Mouse (Mus musculus) intestine, embryonic 16.5 days (tissue): ENCODE results near the gene Cactin. TPM values are rescaled to one million over a fixed set of nuclear protein-coding genes. Genes with fewer than 3 reads are reported as not detected.

ENCODE experiments used
- ATAC-seq: fragments of 200-750 bp; cut with Nextera tagmentation; 2 replicates; pipeline ENCODE4 v1.8.0; 2017; ENCODE audit warnings: moderate TSS enrichment, moderate library complexity
- H3K27ac ChIP-seq: fragments of 300-500 bp; sonication (generic); 2 replicates; pipeline ENCODE4 v1.5.1; 2014; ENCODE audit warnings: mild to moderate bottlenecking, low read length
- H3K27me3 ChIP-seq: fragments of 300-500 bp; sonication (generic); replicated peaks from 2 replicates; pipeline ENCODE4 v1.6.1; 2014; ENCODE audit warnings: low read length, control low read depth, mixed read lengths; ENCODE audit not compliant: control insufficient read depth, insufficient read depth
- H3K36me3 ChIP-seq: fragments of 300-500 bp; sonication (generic); 2 replicates; pipeline ENCODE4 v1.6.1; 2014; ENCODE audit warnings: low read length, control low read depth; ENCODE audit not compliant: control insufficient read depth, insufficient read depth
- H3K4me1 ChIP-seq: fragments of 300-500 bp; sonication (generic); 2 replicates; pipeline ENCODE4 v1.6.1; 2014; ENCODE audit warnings: low read length, control low read depth, mixed read lengths; ENCODE audit not compliant: control insufficient read depth, insufficient read depth
- H3K4me2 ChIP-seq: fragments of 300-500 bp; sonication (generic); 2 replicates; pipeline ENCODE4 v1.6.1; 2014; ENCODE audit warnings: low read depth, low read length, control low read depth
- H3K4me3 ChIP-seq: fragments of 300-500 bp; sonication (generic); 2 replicates; pipeline ENCODE4 v1.5.1; 2014; ENCODE audit warnings: mild to moderate bottlenecking, low read length
- H3K9ac ChIP-seq: fragments of 300-500 bp; sonication (generic); 2 replicates; pipeline ENCODE4 v1.6.1; 2014; ENCODE audit warnings: low read depth, low read length
- H3K9me3 ChIP-seq: fragments of 300-500 bp; sonication (generic); 2 replicates; pipeline ENCODE4 v1.6.1; 2016; ENCODE audit warnings: low read length, control low read depth; ENCODE audit not compliant: control insufficient read depth
- WGBS: fragments of 180-500 bp; shearing (Covaris S2); extraction: QIAGEN DNeasy Blood & Tissue Kit; methylation state at CpG from one replicate; pipeline ENCODE4 v1.1.7; 2014; 5-methylcytosine and 5-hydroxymethylcytosine counted together
- polyA plus RNA-seq: library from polyadenylated mRNA; unstranded; fragments of >200 nt; fragmentation: Nextera tagmentation; extraction: Ambion mirVana; gene quantifications from 2 replicates; pipeline ENCODE4 v1.2.1, GENCODE M21; 2015

The Cactin gene
- polyA plus RNA-seq, 1 experiment from 2014 or later, result 28.7 TPM

DNA sequence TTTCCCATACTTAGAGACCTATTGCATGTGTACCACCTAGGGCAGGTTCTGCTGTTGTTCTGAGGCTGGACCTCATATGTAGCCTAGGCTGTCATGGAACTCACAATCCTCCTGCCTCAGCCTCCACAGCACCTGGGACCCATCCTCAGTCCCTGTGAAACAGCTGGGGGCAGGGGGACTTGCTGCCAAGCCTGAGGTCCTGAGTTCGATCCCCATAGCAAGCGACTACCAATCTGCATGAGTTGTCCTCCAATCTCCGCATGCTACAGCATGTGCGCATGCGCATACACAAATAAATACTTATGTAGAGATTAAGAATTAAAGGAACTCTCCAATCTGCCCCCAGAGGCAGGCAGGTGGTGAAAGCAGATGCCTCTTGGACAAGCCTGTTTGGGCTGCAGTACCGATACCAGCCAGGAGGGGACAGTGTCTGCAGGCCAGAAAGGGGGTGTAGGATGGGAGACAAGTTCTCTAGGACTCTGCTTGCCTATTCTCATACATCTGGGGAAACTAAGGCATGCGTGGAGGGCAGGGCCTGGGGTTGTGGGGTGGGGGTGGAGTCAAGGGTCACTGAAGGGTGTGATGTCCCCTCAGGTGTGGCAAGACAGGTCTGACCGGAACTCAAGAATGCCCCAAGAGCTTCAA, 33.3 kb upstream of the Cactin start:
- peak overlapping the region; percentile 24; the same call in 1 of the 2 replicates for H3K9ac ChIP-seq

DNA sequence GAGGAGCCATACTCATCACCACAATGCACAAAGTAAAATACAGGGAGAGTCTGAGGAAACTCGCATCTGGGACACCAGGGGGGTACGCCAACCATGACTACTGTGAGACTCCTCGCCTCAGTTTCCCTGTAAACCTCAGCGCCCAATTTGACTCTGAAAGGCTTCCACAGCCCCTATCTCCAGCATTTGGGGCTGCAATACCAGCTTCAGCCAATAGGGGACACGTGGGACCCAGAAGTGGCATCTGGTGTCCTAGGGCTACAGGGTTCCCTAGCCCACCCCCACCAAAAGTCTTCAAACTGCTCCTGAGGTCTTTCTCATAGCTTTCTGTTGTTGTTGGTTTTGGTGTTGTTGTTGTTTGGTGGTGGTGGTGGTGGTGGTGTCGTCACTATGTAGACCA, 32.3 kb upstream of the Cactin start:
- H3K4me3 ChIP-seq, result no peak overlapping the region
- peak overlapping the region; percentile 4 for H3K27ac ChIP-seq
- H3K27me3 ChIP-seq, result peaks cover 10% of the 10 kb centered on the region; the same call in 1 of the 2 replicates
- H3K36me3 ChIP-seq, result no peaks in the 10 kb centered on the region
- H3K4me1 ChIP-seq, result peaks cover 20% of the 10 kb centered on the region
- WGBS, result 43% methylated on average over 6 of the region's 6 CpGs
- H3K9me3 ChIP-seq, result no peaks in the 10 kb centered on the region
- no peak for ATAC-seq
- no peak overlapping the region for H3K4me2 ChIP-seq
- peak overlapping the region; percentile 22; the same call in 1 of the 2 replicates for H3K9ac ChIP-seq

More for the DNA sequence above, 33.3 kb upstream of the Cactin start:
- Histone ChIP-seq H3K27me3 (peaks cover 10% of the 10 kb centered on the region; the same call in 1 of the 2 replicates), H3K27ac (peak overlapping the region; percentile 85), H3K36me3 (no peaks in the 10 kb centered on the region), H3K4me3 (no peak overlapping the region), H3K4me2 (no peak overlapping the region), H3K4me1 (peaks cover 19% of the 10 kb centered on the region), H3K9me3 (no peaks in the 10 kb centered on the region)
- 62% methylated on average over 8 of the region's 8 CpGs for WGBS
- ATAC-seq, result no peak

DNA sequence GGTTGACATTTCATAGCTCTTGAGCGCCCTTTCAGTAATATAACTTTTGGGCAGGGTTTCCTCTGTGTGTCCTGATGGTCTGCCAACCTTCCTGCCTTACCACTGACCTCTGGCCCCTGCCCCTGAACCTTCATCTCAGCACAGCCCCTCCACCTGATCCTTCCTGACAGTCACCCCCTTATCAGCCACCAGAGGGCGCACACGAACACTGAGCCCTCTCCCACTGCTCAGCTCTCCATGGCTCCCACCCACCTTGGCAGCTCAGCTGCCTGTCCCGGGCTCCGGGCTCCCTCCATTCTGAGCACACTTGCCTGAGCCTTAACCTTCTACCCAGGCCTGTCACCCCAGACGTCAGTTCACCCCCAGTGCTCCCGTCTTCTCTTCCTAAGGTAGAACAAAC, 31.6 kb upstream of the Cactin start:
- H3K4me2 ChIP-seq, result peak overlapping the region; percentile 61
- WGBS, result 3% methylated on average over 7 of the region's 7 CpGs
- peak overlapping the region; percentile 73 for H3K9ac ChIP-seq
- H3K36me3 ChIP-seq, result no peaks in the 10 kb centered on the region
- H3K4me1 ChIP-seq, result peaks cover 23% of the 10 kb centered on the region
- H3K9me3 ChIP-seq, result no peaks in the 10 kb centered on the region
- 0 out of 2 replicates have a peak, but pooled peaks have one; percentile 6 for ATAC-seq
- H3K4me3 ChIP-seq, result peak overlapping the region; percentile 55
- H3K27me3 ChIP-seq, result peaks cover 7% of the 10 kb centered on the region; the same call in 1 of the 2 replicates
- H3K27ac ChIP-seq, result peak overlapping the region; percentile 86

DNA sequence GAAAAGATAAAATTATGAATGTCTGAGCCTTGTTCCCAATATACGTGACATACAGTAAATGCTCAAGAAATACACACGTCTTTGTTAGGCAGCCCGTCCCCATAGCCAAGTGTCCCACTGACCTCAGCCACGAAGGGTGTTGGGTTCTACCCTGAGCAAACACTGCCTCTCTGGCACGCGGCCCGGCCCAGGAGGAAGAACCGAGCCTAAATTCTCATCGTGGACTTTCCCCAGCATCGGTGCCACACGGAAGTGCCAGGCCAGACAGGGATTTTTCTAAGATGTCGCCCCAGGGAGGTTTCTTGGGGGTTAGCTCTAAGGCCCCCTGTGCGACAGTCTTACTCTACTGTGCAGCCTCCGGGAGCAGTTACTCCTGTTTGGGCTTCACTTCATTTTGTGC, 31.1 kb upstream of the Cactin start:
- Histone ChIP-seq H3K9ac (peak overlapping the region; percentile 73), H3K9me3 (no peaks in the 10 kb centered on the region), H3K4me2 (peak overlapping the region; percentile 61), H3K4me3 (peak overlapping the region; percentile 55), H3K4me1 (peaks cover 25% of the 10 kb centered on the region), H3K36me3 (no peaks in the 10 kb centered on the region), H3K27me3 (peaks cover 2% of the 10 kb centered on the region; the same call in 1 of the 2 replicates), H3K27ac (peak overlapping the region; percentile 86)
- WGBS, result 45% methylated on average over 14 of the region's 14 CpGs
- ATAC-seq, result no peak

DNA sequence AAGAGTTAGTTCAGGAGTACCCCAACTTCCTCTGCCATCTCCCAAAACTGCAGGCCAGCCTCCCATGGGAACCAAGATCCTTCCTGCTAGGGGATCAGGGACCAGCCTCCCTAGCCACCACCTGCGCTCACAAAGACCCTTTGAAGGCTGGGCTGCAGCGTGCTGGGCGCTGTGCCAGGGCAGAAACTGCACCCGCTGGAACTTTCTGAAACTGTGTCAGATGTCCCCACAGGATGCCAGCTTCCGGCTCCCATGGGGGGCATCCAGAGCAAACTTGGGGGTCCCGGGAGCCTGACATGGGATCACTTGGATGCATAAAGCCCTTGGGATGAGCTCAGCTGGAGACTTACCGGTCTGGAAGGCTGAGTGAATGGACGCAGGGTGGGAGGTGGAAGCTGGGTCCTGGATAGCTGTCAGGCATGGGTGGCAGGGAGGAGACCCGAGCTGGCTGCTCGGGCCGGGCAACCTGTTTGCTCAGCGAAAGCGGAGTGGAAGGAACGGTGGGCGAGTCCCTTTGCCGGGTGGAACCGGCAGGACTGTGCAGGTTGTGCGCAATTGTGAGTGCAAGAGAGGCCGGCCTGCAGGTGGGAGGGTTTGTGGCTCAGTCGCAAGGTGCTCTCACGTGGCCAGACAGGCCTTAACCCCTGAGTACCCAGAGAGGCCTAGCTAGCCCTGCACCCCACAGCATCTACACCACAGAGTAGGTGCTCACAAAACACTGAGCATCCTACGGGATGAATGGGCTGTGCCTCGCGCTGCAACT, 30.0 kb upstream of the Cactin start:
- no peaks in the 10 kb centered on the region for H3K9me3 ChIP-seq
- no peaks in the 10 kb centered on the region for H3K27me3 ChIP-seq
- no peaks in the 10 kb centered on the region for H3K36me3 ChIP-seq
- H3K4me1 ChIP-seq, result peaks cover 25% of the 10 kb centered on the region
- peak overlapping the region; percentile 61 for H3K4me2 ChIP-seq
- 16% methylated on average over 24 of the region's 24 CpGs for WGBS
- peak overlapping the region; percentile 73 for H3K9ac ChIP-seq
- H3K27ac ChIP-seq, result peak overlapping the region; percentile 86
- H3K4me3 ChIP-seq, result peak overlapping the region; percentile 55
- peak; percentile 22 for ATAC-seq

DNA sequence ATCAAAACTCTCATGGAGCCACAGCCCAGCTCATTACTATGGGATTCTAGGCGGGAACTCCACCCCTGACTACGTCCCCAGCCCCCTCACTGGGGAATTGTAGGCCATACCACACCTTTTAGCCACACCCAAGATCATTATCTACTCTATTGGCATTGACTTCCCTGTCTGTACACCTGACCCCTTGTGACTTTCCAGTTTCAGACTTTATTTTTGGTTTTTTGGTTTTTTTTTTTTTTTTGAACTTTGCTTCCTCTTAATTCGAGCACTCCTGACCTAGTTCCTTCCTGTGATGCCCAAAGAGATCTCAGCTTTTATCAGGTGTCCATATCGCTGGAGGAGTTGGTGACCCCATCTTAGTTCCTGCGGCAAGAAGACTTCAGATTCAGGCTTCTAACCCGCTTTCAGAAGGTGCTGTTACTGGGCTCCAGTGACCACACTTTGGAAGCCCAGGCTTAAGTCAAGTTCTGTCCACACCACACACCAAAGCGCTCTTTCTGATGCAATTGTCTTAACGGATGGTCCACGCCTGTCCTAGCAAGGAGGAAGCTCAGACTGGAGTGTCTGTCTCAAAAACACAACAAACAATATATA, 29.3 kb upstream of the Cactin start, which contains the start of gene Tjp3:
Gene Tjp3 (minus strand): TSS at position 71 of the 594 bp plus-strand sequence.
- Histone ChIP-seq H3K9ac (peak within 1 kb of the TSS; percentile 73), H3K36me3 (no peaks in the 10 kb centered on the region), H3K9me3 (no peaks in the 10 kb centered on the region), H3K4me2 (peak within 1 kb of the TSS; percentile 61), H3K27me3 (no peaks in the 10 kb centered on the region), H3K4me3 (peak within 1 kb of the TSS; percentile 89), H3K27ac (peak within 1 kb of the TSS; percentile 86), H3K4me1 (peaks cover 25% of the 10 kb centered on the region)
- 61% methylated on average over 9 of the region's 9 CpGs for WGBS
- no peak for ATAC-seq

DNA sequence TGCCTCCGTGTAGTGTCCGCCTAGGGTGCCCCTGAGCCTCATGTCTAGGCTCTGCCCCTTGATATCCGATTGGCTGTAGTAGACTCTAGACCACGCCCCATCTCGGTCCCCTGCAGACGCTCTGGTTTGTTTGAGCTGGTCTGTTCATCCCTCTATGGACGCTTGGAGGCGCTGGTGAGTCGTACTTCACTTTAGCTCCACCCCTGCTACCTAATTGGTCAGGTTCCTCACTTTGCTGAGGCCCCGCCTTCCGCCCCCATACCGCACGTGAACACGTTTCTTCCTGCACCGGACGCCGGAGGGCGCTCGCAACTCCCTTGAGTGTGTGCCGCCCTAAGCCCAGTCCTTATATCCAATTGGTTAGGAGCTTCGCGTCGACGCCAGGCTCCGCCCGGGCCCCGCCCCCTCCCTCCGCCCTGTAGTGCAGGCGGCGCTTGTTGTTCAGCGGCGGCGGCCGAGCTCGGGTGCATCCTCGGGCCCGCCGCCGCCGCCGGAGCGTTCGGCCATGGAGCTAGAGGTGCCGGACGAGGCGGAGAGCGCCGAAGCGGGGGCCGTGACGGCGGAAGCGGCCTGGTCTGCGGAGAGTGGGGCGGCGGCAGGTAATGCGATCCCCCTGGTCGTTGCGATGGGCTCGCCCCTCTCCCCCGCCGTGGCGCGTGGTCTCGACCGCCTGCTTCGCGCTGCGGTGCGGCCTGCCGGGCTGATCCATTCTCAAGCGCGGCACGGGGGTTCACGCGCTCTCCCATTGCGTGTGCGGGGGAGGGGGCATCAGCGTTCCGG, 28.2 kb upstream of the Cactin start, which contains the start of gene Pip5k1c:
Gene Pip5k1c (plus strand): TSS at position 410 of the 780 bp plus-strand sequence.
- peak; percentile 93 for ATAC-seq
- Histone ChIP-seq H3K27me3 (no peaks in the 10 kb centered on the region), H3K4me2 (peak within 1 kb of the TSS; percentile 75), H3K9ac (peak within 1 kb of the TSS; percentile 83), H3K27ac (peak within 1 kb of the TSS; percentile 86), H3K36me3 (no peaks in the 10 kb centered on the region), H3K4me3 (peak within 1 kb of the TSS; percentile 89), H3K4me1 (peaks cover 26% of the 10 kb centered on the region), H3K9me3 (no peaks in the 10 kb centered on the region)
- WGBS, result under 1% methylated on average over 67 of the region's 80 CpGs

DNA sequence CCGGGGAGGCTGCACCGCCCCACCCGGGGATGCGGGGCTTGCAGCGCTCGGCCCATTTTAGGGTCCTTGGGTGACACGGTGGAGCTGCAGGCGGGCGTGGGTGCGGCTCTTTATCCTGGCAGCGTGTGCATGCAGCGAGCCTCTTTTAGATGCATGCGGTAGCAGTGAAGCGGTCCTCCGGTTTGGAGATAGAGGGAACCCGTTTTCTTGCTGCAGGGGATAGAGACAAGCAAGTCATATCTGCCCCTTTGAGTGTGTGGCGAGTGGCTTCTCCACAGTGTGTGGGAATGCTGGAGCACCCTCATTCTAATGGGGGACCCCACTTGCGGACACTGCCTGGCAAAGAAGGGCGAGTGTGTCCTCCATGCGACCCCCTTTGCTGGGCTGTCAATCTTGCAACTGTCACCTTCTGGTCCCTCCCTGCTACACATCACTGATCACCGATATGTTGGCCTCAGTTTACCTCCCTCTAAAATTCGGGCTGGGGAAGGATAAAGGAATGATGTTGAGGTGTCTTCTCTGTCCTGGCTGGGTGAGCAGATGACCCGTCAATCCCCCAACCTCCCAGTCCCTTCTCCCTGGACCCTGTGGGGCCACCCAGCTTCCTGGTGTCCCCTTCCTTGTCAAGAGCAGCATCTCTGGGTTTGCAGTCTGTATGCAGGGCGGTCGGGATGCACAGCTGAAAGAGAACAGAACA, 27.4 kb upstream of the Cactin start:
- H3K9ac ChIP-seq, result peak overlapping the region; percentile 83
- H3K27ac ChIP-seq, result peak overlapping the region; percentile 82
- peaks cover 28% of the 10 kb centered on the region for H3K4me1 ChIP-seq
- no peaks in the 10 kb centered on the region for H3K36me3 ChIP-seq
- H3K27me3 ChIP-seq, result no peaks in the 10 kb centered on the region
- ATAC-seq, result no peak
- 1% methylated on average over 25 of the region's 25 CpGs for WGBS
- H3K4me2 ChIP-seq, result peak overlapping the region; percentile 75
- no peaks in the 10 kb centered on the region for H3K9me3 ChIP-seq
- peak overlapping the region; percentile 89 for H3K4me3 ChIP-seq
